Mouse (Mus musculus) frontal cortex, postnatal 10 days (tissue): ENCODE results near the gene Zbtb17.
A peak's percentile ranks its signal among the peaks of the same experiment; 100 is the strongest.

Experiments
- DNase-seq, 2 experiments: peaks; one replicate each; pipeline ENCODE4 v3.0.0; 2022; ENCODE audit warnings: low spot score in 2 of 2, mixed read lengths in 1 of 2

Gene Zbtb17

DNA sequence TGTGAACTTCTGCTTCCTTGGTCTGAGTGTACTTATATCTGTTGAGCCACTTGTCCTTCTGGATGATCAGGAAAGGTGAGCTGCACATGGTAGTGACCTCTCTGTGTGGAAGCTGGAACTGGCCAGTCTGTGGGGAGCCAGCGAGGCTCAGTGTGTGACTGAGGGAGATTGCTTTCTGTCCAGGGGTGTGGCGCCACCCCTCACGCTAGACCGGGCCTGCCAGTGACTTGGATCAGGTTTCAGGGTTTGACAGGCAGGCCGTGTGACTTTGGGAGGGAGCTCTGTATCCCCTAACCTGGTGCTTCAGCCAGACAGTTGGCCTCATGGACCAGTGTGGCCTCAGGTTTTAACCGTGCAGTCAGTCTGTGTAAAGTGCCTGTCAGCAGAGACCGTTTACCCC lies 13.8 kb downstream of the Zbtb17 start:
- no peak for DNase-seq

DNA sequence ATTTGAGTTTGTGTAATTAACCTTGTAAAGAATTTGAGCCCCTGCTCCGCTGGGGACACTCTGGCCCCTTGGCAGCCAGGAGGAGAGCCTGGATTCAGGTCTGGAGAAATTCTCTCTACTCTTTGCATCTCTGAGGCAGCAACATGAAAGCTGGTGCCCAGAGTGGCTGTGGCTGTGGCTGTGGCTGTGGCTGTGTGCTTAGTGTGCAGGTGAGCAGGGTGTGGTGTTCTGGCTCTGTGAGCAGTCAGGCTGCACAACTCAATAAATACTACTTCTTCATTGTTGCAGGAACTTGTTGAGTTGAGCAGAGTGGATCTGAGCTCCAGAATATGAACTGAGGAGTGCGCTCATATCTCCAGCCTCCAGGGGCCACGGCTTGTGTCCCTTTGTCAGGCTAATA lies 14.4 kb downstream of the Zbtb17 start:
- DNase-seq: no peak

DNA sequence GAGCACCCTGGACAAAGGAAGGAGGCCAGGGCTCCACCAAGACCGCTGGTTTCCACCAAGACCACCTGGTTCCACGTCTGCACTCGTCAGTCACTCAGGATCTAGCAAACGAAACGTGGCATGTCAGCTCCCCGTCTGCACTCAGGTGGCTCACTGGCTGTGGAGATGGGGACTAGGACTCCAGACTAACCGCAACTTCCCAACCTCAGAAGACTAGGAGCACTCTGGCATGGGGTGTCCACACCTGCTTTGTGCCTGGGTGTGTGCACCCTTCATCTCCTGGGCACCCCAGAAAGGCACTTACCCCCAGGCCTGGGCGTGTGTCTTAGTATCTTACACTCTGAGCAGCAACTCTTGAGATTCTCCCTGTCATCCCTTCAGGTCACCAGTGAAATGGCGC lies 15.3 kb downstream of the Zbtb17 start:
- DNase-seq: no peak

DNA sequence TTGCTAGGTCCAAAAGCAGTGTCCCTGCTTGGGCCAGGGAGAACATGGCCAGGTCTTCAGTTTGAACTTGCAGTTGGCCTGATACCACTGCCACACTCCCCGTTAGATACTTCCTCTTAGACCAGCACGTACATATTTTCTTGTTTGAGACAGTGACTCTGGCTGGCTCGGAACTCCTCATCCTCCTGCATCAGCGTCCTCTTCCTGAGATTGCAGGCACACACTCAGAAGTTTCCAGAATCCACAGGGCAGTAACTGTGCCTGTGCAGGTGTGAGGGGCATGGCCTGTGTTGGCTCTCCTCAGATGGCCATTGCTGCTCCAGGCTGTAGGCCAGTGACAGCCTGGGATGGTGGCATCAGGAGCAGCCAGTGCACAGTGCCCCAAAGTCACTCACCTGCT lies 16.0 kb downstream of the Zbtb17 start:
- DNase-seq: no peak

DNA sequence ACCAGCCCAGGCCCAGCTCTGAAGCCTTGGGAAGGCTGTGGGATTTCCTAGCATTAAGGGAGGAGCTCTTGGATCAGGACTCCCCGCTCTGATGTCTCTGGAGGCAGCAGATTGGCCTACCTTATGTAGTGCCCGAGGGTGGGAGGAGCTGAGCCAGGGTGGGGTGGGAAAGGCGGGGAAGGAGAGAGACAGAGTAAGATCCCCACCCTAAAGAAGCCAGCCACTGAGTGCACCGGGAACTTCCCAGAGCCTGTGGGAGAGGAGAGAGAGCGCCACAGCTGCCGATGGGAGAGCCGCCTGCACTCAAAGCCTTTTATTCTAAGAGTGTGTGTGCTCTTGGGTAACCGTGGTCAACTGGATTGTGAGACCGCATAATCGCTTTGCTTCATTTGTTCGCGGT lies 16.6 kb downstream of the Zbtb17 start:
- DNase-seq: no peak

DNA sequence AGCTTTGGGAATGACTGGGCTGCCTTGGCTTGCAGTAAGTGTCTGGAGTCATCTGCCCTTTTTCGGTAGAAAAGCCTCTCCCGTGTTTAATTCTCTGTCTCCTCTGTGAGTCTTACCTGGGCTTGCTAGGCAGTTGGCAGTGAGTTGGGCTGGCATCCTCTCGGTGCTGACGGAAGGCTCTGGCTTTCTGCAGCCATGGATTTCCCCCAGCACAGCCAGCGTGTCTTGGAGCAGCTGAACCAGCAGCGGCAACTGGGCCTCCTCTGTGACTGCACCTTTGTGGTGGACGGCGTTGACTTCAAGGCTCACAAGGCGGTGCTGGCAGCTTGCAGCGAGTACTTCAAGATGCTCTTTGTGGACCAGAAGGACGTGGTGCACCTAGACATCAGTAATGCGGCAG lies 17.1 kb downstream of the Zbtb17 start:
- DNase-seq: no peak

DNA sequence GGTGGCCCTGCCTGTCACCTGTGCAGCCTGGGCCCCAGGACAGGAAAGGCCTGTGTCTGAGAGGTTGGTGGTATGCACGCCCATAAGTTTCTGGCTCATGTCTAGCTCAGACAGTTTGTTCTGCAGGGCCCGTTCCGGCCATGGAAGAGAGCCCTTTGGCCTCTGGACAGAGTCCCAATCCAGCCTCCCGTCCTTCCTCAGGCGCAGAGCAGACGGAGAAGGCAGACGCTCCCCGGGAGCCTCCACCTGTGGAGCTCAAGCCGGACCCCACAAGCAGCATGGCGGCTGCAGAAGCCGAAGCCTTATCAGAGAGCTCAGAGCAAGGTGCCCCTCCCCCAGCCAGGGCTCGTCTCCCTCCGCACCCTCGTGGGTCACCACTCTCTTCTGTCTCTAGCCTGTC lies 19.0 kb downstream of the Zbtb17 start:
- DNase-seq: no peak

DNA sequence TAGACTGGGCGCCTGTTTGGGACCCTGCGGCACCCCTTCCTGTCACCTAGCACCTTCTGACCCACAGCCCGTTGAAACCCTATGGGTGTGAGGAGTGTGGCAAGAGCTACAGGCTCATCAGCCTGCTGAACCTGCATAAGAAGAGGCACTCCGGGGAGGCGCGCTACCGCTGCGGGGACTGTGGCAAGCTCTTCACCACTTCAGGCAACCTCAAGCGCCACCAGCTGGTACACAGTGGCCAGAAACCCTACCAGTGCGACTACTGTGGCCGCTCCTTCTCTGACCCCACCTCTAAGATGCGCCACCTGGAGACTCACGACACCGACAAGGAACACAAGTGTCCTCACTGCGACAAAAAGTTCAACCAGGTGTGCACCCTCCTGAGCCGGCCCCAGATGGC lies 20.3 kb downstream of the Zbtb17 start:
- no peak for DNase-seq

DNA sequence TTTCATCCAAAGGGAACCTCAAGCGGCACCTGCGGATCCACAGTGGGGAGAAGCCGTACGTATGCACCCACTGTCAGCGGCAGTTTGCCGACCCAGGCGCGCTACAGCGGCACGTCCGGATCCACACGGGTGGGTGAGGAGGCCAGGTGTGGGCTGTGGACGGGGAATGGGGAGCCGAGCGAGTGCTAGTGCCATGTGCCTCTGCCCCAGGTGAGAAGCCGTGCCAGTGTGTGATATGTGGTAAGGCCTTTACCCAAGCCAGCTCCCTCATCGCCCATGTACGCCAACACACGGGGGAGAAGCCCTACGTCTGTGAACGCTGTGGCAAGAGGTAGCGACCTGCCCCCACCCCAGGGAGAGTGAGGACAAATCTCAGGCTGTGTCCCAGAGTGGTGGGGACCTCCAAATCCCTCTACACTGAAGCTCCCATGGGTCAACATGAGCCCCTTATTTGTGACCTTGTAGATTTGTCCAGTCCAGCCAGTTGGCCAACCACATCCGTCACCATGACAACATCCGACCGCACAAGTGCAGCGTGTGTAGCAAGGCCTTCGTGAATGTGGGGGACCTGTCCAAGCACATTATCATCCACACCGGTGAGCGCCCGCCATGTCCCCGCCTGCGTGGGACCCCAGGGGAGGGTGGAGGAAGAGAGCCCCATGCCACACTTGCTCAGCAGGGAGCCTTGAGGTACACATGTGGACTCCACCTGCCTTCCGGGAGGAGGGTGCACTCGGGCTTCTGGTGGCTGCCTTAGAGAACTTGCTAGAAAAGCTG lies 21.2 kb downstream of the Zbtb17 start:
- no peak for DNase-seq

DNA sequence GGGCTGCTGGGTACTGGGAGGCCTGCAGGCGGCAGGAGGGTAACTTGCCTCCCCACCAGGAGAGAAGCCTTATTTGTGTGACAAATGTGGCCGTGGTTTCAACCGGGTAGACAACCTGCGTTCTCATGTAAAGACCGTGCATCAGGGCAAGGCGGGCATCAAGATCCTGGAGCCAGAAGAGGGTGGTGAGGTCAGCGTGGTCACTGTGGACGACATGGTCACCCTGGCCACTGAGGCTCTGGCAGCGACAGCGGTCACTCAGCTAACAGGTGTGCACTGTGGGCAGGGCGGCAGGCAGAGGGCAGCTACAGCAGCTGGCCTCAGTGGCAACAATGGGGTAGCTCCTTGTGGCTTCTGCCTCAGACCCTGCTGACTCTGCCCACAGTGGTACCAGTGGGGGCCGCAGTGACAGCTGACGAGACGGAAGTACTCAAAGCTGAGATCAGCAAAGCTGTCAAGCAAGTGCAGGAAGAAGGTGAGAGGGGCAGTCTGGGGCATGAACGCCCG lies 21.9 kb downstream of the Zbtb17 start:
- DNase-seq: no peak

DNA sequence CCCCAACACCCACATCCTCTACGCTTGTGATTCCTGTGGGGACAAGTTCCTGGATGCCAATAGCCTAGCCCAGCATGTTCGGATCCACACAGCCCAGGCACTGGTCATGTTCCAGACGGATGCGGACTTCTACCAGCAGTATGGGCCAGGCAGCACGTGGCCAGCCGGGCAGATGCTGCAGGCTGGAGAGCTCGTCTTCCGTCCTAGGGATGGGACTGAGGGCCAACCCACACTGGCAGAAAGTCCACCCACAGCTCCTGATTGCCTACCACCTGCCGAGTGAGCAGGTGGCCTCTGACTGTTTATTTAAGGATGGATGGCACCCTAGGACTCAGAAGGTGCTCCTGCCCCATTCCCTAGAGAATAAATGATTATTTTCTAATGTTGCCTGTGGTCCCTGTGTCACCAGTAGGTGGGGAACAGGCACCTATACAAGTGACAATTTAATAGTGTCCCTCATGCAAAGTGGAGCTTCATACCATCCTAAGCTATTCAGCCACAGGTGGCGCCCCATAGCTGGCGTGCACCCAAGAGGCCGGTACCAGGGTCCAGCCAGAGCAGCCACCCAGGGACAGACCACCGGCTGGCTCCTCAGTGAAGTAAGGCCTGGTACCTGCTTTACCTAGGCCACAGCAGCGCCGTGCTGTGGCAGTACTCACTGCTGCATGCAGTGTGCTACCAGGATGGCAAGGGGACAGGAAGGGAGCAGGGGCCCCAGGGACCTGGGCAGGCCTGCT lies 22.6 kb downstream of the Zbtb17 start:
- no peak for DNase-seq

DNA sequence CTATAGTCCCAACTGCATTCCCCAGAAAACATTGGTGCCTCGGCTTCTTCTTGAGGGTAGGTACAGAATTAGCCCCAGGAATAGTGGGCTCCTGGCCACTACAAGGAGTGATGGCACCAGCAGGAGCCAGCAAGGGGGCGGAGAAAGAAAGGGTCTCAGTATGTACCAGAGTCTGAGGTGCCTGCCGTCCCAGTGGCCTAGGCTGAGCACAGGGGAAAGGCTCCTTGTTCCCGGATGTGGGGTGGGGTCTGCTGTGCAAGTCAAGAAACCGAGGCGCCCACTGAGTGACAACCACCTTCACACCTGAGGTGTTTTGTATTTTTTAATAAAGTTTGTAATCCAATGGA lies 23.1 kb downstream of the Zbtb17 start:
- DNase-seq: no peak

DNA sequence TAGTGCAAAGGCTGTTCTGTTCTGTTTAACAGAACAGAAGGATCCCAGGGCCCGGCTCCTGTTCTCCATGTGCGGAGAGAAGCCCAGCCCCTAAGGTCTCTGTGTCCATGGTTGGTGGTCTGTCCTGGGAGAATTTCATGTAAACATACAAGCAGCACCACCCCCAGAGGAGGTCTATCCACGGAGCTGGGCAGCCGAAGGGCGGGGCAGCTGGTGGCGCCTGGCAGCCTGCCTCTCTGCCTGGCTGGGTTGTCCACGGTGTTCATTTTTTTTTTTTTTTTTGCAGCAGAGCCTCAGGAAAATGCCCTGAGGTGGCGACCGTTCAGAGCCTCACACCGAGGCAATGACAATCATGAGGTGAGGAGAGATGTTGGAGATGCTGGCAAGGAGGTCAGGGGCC lies 24.1 kb downstream of the Zbtb17 start:
- no peak for DNase-seq

DNA sequence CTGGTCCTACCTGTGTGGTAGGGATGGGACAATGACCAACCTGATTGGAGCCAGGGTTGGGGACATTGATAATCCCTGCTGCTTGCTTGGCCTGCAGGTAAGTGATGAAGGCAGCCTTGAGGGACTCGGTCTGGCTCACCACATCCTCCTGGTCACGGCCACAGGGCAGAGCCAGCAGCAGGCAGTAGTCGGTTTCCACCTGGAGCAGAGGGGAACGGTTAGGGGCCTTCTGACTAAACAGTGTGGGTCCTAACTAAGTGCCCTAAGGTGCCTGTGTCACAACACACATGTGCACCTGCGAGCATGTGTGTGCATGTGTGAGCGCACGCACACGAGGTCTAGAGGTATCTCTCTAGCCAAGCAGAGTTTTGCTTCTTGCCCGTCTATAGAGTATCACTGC lies 24.9 kb downstream of the Zbtb17 start:
- DNase-seq: no peak

DNA sequence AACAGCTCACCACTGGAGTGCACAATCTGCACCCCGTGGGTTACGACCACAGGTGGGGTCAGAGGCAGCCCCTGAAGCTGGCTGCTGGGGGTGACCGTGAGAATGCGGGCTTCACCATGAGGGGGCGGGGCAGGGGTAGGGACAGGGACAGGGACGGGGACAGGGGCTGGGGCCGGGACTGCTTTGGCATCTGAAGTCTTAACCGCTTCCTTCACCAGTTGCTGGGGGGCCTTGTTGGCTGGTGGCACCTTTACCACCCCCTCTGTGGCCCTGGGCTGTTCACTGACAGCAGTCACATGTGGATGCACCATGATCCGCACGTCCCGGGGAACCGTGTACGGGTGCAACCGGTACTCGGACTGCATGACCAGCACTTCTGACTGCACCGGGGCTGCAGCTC lies 27.0 kb downstream of the Zbtb17 start:
- no peak for DNase-seq

DNA sequence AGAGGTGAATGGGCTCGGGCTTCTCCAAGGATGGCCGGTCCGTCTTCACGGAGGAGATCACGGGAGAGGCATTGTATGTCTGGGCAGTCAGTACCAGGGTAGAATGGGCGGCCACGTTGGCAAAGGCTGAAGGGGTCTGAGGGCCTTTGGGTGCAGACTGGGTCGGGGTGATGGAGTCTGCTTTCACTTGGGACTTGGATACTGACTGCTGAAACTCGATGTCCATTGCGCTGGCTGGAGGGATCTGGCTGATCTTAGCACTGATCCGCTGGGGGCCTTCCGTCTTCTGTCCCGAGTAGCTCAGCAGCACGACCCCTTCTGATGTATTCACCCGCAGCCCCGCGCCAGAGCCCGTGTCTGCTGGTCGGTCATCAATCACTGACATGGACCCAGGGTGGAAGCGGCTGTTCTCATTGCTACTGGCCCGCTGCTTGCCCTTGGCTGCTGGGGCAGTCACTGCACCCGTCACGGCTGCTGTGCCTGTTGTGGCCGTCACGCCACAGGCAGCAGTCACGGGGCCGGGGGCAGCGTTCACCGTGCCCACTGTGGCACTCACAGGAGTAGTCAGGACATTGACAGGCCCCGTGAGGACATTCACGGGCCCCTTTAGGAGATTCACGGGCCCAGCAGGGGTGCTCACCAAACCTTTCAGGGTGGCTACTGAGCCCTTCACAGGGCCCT lies 28.3 kb downstream of the Zbtb17 start:
- DNase-seq: no peak

DNA sequence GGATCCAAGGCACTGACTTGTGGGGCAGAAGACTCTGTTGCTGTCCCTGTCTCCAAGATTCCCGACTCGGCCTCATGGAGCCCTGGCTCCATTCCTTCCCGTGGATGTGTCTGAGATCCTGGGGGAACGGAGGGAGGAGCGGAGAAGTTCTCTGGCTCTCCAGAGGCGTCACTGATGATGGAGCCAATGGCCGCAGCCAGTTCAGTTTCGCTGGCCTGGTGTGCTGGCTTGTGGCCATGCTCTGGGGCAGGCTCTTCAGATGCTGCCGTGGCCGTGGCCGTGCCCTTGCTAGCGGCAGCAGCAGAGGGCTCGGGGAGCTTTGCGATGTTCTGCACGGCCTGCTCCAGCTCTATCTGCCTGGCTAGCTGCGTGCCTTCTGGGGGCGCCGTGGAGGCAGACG lies 30.0 kb downstream of the Zbtb17 start:
- no peak for DNase-seq

DNA sequence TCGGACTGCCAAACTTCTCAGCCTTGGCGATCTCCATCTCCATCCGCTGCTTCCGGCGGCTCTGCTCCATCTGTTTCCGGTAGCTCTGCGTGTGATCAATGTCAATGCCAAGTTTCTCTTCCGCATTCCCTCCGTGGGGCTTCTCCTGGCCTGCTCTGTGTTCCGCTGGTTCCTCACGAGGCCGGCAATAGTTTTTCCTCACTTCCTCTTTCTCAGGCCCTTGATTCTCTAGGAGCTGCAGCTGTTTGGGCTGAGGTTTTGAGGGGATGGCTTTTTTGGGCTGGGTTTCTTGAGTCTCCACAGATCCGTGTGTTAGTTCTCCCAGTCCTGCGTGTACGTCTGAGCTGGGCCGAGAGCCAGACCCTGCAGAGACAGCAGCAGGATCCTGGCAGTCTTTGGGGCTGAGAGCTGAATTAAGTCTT lies 33.2 kb downstream of the Zbtb17 start:
- peak in 1 of 2 experiments; percentile 67 for DNase-seq

DNA sequence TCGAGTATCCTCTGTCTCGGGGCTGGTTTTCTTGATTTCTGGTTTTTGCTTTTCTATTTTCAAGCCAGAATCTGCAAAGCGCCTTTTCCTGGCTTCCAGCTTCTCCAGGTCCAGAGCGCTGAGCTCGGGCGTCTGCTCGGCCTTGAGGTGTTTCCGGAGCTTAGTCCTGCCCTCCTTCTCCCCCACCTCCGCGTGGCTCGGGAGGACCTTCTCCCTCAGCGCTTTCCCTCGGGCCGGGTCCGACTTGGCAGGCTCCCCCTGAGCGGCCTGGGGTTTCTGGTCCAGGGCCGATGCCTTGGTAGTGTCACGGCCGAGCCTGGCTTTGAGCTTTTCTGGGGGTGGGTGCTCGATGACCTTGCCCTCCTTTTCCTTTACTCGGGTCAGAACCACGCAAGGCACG lies 33.8 kb downstream of the Zbtb17 start:
- DNase-seq: no peak

DNA sequence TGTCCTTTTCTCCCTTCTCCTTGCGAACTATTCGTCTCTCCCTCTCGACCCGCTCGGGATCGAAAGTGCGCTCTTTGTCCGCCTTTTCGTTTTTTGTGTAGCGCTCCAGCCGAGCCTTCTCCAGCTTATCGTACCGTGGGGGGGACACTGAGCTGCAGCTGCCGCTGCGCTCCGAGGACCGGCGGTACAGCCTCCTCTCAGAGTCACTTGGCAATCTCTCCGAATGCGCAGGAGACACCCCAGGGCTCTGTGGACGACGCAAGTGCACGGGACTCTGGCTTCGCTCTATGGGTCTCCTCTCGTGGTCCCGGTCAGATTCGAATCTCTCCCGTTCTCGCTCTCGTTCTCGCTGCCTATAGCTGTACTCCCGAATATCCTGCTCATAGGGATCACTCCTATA lies 34.3 kb downstream of the Zbtb17 start:
- no peak for DNase-seq

DNA sequence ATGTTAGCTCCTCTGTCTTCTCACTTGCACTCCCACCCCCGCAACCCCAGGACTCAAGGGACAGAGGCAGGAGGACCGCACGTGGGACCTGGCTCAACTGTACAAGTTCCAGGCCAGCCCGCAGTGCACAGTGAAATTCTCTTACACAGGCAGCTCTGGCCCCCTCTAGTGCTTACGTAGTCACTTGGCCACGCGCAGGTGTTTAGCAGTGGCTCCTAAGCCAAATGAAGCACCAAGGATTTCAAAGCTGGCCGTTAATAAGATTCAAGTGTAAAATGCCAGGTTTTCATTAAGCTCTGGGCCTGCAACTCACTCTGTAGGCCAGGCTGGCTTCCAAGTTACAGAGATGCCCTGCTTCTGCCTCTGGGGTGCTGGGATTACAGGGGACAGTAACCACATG lies 35.0 kb downstream of the Zbtb17 start:
- no peak for DNase-seq

DNA sequence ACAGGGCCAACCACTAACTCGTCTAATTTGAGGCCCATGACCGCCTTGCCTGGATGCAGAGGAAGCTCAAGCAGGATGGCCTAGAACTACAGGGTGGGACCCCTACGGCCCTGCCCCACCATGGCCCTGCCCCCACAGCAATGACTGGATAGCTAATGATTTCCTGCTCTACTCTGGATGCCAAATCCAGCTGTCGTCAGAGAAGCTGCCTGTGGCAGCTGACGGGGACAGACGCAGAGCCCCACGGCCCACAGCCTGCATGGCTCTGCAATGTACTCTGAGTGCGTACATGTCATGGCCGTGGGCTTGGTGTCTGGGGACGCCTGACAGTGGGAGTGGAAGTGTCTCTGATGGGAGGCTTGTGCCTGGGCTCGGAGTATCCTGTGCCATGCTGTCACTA lies 39.6 kb downstream of the Zbtb17 start:
- no peak for DNase-seq

DNA sequence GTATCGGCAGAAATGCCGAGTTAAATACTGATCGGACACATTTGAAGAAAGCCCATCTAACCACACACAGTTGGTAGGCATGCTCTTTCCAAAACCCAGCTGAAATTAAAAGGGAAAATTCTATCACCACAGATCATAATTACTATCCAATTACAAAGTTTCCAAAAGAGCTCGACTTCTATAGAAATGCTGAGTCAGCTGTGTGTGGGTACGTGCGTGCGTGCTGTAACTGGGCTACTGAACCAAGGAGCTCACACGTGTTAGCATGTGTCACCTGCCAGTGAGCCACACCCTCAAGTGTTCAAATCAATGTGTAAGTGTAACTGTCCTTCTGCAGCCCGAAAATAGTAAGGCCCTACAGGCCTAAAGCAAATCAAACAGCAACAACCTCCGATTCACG lies 43.1 kb downstream of the Zbtb17 start:
- no peak for DNase-seq
